Mouse (Mus musculus) kidney, adult 2 months (tissue): ENCODE data around the gene Hpn.

Source experiments
- CTCF ChIP-seq: fragments of 200-500 bp; conservative IDR thresholded peaks from 2 replicates; pipeline ENCODE4 v1.5.1; 2011; ENCODE audit warnings: low read depth, mild to moderate bottlenecking, control low read depth, low read length, moderate library complexity, mixed read lengths; ENCODE audit not compliant: insufficient read depth, insufficient read length
- POLR2A ChIP-seq: fragments of 200-500 bp; IDR thresholded peaks from one replicate; pipeline ENCODE4 v1.6.1; 2011; ENCODE audit warnings: low read depth, low read length, control low read depth

GRCm38 (mm10) chr7:31118486-31118885 lies 3.4 kb upstream of the Hpn start:
- TF ChIP-seq CTCF: no peak
- TF ChIP-seq POLR2A: no peak
